Mouse (Mus musculus) ES-Bruce4 (cell line): ENCODE data around the gene Fam120b. TPM values are rescaled to one million over a fixed set of nuclear protein-coding genes. Genes with fewer than 3 reads are reported as not detected.

ENCODE experiments used
- H3K27ac ChIP-seq: 2 replicates; pipeline ENCODE4 v1.5.1; 2012; ENCODE audit warnings: low read length, inconsistent platforms; ENCODE audit not compliant: insufficient read depth
- H3K27me3 ChIP-seq: 2 replicates; pipeline ENCODE4 v1.6.1; 2012; ENCODE audit warnings: mild to moderate bottlenecking, low read length, inconsistent platforms; ENCODE audit not compliant: control insufficient read depth, poor library complexity, insufficient read depth, severe bottlenecking
- H3K36me3 ChIP-seq: 2 replicates; pipeline ENCODE4 v1.6.1; 2012; ENCODE audit warnings: inconsistent platforms, mild to moderate bottlenecking, low read length, moderate library complexity; ENCODE audit not compliant: control insufficient read depth, poor library complexity, insufficient read depth, severe bottlenecking
- H3K4me1 ChIP-seq: one replicate; pipeline ENCODE4 v1.8.1; 2011; ENCODE audit warnings: low read length; ENCODE audit not compliant: control insufficient read depth, insufficient read depth
- H3K4me3 ChIP-seq: 2 replicates; pipeline ENCODE4 v1.5.1; 2011; ENCODE audit warnings: low read depth, mild to moderate bottlenecking, low read length
- H3K9ac ChIP-seq: 2 replicates; pipeline ENCODE4 v1.6.1; 2012; ENCODE audit warnings: low read depth, mild to moderate bottlenecking, inconsistent platforms; ENCODE audit not compliant: poor library complexity, severe bottlenecking
- H3K9me3 ChIP-seq: replicated peaks from 2 replicates; pipeline ENCODE4 v1.6.1; 2012; ENCODE audit warnings: mild to moderate bottlenecking, low read length, inconsistent platforms; ENCODE audit not compliant: control insufficient read depth, poor library complexity, insufficient read depth, severe bottlenecking
- CTCF ChIP-seq: IDR thresholded peaks from one replicate; pipeline ENCODE4 v1.8.1; 2011; ENCODE audit warnings: low read depth, low read length
- EP300 ChIP-seq: IDR thresholded peaks from 2 replicates; pipeline ENCODE4 v1.6.1; 2011; ENCODE audit warnings: low read depth, low read length; ENCODE audit not compliant: insufficient read depth
- POLR2A ChIP-seq: IDR thresholded peaks from one replicate; pipeline ENCODE4 v1.8.1; 2011; ENCODE audit warnings: low read length; ENCODE audit not compliant: insufficient read depth
- polyA plus RNA-seq: library from polyadenylated mRNA; stranded (reverse); fragments of >200 nt; gene quantifications from 2 replicates; pipeline ENCODE4 v1.2.4, GENCODE M21; 2011; ENCODE audit warnings: low read depth; ENCODE audit not compliant: missing spikeins, insufficient read depth, insufficient read length

Gene Fam120b
- polyA plus RNA-seq, 1 experiment = 9.7 TPM

DNA sequence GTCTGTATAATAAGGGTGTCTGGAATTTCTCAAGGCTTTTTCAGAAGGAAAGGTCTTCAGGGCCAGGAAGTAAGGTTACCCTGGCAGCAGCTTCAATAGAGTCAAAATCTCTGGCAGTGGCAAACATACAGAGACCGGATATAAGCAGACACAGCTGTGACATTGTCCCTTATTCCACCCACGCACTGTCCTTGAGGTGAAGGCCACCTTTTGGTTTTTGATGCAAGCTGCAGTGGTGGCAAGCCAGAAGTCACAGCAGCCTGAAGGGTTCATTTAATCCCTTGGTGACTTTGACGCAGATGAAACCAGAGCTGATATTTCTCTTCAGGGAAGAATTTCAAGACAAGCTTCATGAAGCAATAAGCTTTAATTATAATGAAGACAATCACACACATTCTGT is 53.6 kb downstream of the Fam120b start:
- Histone ChIP-seq H3K4me3 (no peak overlapping the region), H3K4me1 (no peaks in the 10 kb centered on the region), H3K27ac (no peak overlapping the region), H3K9me3 (no peaks in the 10 kb centered on the region), H3K36me3 (no peaks in the 10 kb centered on the region), H3K9ac (no peak overlapping the region), H3K27me3 (no peaks in the 10 kb centered on the region; the same call in 1 of the 2 replicates)
- TF ChIP-seq POLR2A = no peak
- no peak for TF ChIP-seq EP300
- TF ChIP-seq CTCF = no peak

DNA sequence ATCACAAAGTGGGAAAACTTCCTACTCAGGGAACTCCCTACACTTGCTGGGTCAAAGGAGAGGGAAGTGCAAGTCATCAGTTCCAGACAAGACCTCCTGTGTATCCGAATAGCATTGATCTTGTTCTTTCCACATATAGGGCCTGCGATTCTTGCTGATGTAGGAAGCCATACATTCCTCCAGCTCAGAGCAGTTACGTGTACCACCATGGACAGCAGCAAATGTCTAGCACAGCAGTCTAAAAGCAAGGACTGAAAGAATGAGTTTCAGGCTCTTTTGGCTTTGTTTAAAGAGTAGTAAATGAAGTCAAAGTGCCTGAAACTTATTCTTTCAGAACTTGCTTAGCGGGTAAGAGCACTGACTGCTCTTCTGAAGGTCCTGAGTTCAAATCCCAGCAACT is 59.2 kb downstream of the Fam120b start:
- Histone ChIP-seq H3K27me3 (no peaks in the 10 kb centered on the region), H3K9ac (no peak overlapping the region)

DNA sequence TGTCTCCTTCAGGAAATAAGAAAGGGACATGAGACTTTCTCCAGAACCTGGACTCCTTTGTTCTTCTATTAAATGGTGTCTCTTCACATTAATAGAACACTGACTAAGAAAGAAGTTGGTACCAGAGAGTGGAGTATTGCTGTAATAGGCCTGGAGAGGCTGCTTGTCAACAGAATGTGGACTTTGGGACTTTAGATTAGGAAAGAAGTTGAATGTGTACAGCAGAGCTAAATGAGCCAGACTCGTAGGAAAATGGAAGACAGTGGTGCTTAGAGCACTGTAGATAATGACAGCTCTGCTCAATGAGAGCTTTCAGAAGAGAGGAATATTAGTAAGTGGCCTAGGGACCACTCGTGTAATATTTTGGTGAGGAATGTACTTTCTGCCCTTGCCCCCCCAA is 60.6 kb downstream of the Fam120b start:
- no peak overlapping the region for H3K27ac ChIP-seq
- no peaks in the 10 kb centered on the region for H3K4me1 ChIP-seq
- H3K4me3 ChIP-seq = no peak overlapping the region
- TF ChIP-seq POLR2A (no peak), CTCF (no peak), EP300 (no peak)
- H3K36me3 ChIP-seq = no peaks in the 10 kb centered on the region
- H3K9ac ChIP-seq = no peak overlapping the region
- H3K9me3 ChIP-seq = no peaks in the 10 kb centered on the region; the same call in 1 of the 2 replicates
- H3K27me3 ChIP-seq = no peaks in the 10 kb centered on the region

More for the DNA sequence above, 59.2 kb downstream of the Fam120b start:
- TF ChIP-seq CTCF (no peak), EP300 (no peak), POLR2A (no peak)
- H3K4me3 ChIP-seq = no peak overlapping the region
- no peak overlapping the region for H3K27ac ChIP-seq
- H3K4me1 ChIP-seq = no peaks in the 10 kb centered on the region
- no peaks in the 10 kb centered on the region for H3K36me3 ChIP-seq
- no peaks in the 10 kb centered on the region; the same call in 1 of the 2 replicates for H3K9me3 ChIP-seq

DNA sequence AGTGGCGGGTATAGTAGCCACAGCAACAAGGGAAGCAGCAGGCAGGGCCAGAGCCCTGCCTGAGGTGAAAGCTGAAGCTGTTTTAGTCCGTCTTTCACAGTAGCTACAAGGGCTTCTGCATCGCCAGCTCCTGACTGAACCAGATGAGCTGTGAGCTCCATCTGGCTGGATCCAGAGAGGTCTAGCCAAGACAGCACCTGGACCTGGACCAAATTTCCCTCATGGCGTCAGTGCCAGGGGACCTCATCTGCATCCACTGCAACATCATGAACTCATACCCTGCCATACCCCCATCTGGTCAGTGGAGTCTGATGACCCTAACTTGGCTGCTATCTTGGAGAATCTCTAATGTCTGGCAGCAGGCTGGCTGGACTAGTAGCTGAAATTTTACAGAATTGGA is 63.8 kb downstream of the Fam120b start:
- Histone ChIP-seq H3K27ac (no peak overlapping the region), H3K4me1 (no peaks in the 10 kb centered on the region), H3K9me3 (no peaks in the 10 kb centered on the region; the same call in 1 of the 2 replicates), H3K9ac (no peak overlapping the region), H3K27me3 (no peaks in the 10 kb centered on the region), H3K36me3 (no peaks in the 10 kb centered on the region), H3K4me3 (no peak overlapping the region)
- TF ChIP-seq POLR2A = no peak
- TF ChIP-seq CTCF = no peak
- TF ChIP-seq EP300 = no peak

DNA sequence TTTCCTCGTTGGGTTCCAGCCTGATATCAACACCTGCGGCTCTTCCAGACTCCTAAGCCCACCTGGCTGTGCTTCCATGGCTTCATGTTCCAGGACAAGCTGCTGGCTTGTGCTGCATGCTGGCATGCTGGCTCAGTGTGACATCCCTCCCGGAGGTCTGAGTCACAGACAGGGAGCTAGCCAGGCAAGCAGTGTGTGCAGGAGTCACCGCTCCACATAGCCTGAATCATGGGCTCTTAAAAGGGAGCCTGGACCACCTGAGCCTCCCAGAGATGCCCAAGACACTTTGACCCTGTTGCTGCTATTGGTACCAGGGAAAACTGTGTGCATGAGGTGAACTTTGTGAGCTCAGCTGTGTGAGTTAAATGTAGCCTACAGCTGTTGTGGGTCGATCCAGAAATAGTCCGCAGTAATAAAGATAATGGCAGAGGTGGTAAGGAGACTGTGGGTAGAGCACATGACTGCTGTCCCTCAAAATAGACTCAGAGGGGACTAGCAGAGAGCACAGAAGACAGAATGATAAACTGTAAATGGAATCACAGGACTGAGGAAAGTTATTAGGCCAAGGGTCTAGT is 66.0 kb downstream of the Fam120b start:
- Histone ChIP-seq H3K4me3 (no peak overlapping the region), H3K36me3 (peaks cover 4% of the 10 kb centered on the region), H3K27me3 (no peaks in the 10 kb centered on the region), H3K27ac (no peak overlapping the region), H3K9me3 (no peaks in the 10 kb centered on the region), H3K9ac (no peak overlapping the region), H3K4me1 (no peaks in the 10 kb centered on the region)
- TF ChIP-seq CTCF (no peak), POLR2A (no peak), EP300 (no peak)

DNA sequence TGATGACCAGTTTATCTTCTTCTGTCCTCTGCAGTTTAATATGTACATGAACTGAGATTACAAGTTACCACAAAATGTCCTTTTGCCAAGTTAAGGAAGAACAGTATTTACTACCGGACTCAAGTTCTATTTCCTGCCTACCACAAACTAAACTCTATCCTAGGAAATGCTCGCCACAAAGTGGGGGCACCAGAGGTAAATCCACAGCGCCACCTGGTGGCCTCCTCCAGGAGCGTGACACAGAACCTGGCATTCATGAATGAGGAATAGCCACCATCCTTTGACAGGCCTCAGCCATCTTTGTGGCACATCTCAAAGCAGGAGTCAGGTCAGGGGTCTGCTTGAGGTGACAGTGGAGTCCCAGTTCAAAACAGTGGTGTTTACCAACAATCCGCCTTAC is 71.7 kb downstream of the Fam120b start:
- TF ChIP-seq EP300 = no peak
- peak; percentile 94 for TF ChIP-seq CTCF
- peaks cover 28% of the 10 kb centered on the region for H3K36me3 ChIP-seq

More for the DNA sequence above, 71.7 kb downstream of the Fam120b start:
- H3K9me3 ChIP-seq = no peaks in the 10 kb centered on the region
- H3K4me1 ChIP-seq = no peaks in the 10 kb centered on the region
- no peaks in the 10 kb centered on the region for H3K27me3 ChIP-seq
- H3K4me3 ChIP-seq = no peak overlapping the region
- no peak overlapping the region for H3K27ac ChIP-seq
- H3K9ac ChIP-seq = no peak overlapping the region
